ENCODE assay signal across 28 mouse cellular contexts in genomic region chr2:48617141-48617699, GRCm38 (mm10).
DNase-seq lines count a peak whose midpoint lies in the region; ATAC-seq and TF ChIP-seq lines count a peak whose summit lies in the region.
"Had no signal": no experiment of that assay in that cellular context is flagged by ENCODE, and none has a peak within 500 bp of the region (broad histone marks: within the 10 kb centered on the region; RNA-seq: fewer than 3 reads in every experiment).

No protein-coding gene starts in this region.

- peak; percentile 31 for ATAC-seq in common myeloid progenitor, adult 5-6 weeks (replicated peaks; ENCODE audit: low read depth, poor library complexity, severe bottlenecking)
- no peak for ATAC-seq in granulocyte monocyte progenitor cell, adult 5-6 weeks (replicated peaks; ENCODE audit: poor library complexity, severe bottlenecking)
- ATAC-seq: forebrain, embryonic 16.5 days; hindbrain, embryonic 16.5 days; intestine, embryonic 15.5 days had no signal

- H3K4me1 ChIP-seq in CH12.LX (ENCODE audit: control insufficient read depth in 1 of 2, insufficient read depth in 2 of 2) = peaks cover 4 to 33% of the 10 kb centered on the region in 2 experiments; a peak in 3 of 4 replicates
- H3K4me1 ChIP-seq: embryonic facial prominence, embryonic 12.5 days; embryonic facial prominence, embryonic 15.5 days; heart, embryonic 10.5 days; hindbrain, embryonic 10.5 days; hindbrain, embryonic 13.5 days had no signal

- intact Hi-C loops in gastrocnemius, adult 2 months (cut with DNase I) = no loop called here

- no peaks in the 10 kb centered on the region for H3K36me3 ChIP-seq in CH12.LX (replicated peaks in 1 of 2; ENCODE audit: control insufficient read depth in 1 of 2, insufficient read depth in 1 of 2, low read length in 1 of 2)
- H3K36me3 ChIP-seq: embryonic facial prominence, embryonic 12.5 days; embryonic facial prominence, embryonic 15.5 days; heart, embryonic 10.5 days; heart, embryonic 13.5 days; hindbrain, embryonic 10.5 days; hindbrain, embryonic 13.5 days; intestine, embryonic 15.5 days had no signal

- TF ChIP-seq POLR2A in CH12.LX (IDR thresholded peaks at IDR 0.05; ENCODE audit: low read depth, low read length) = no peak

- H3K9me3 ChIP-seq in CH12.LX (replicated peaks; ENCODE audit: low read length) = no peaks in the 10 kb centered on the region
- H3K9me3 ChIP-seq: embryonic facial prominence, embryonic 12.5 days; embryonic facial prominence, embryonic 15.5 days; heart, embryonic 10.5 days; heart, embryonic 13.5 days; hindbrain, embryonic 10.5 days; hindbrain, embryonic 13.5 days; intestine, embryonic 15.5 days had no signal

- no peak for TF ChIP-seq CTCF in gastrocnemius, adult 2 months (IDR thresholded peaks at IDR 0.05)
- TF ChIP-seq CTCF in CH12.LX (conservative IDR thresholded peaks at IDR 0.05 in 1 of 2, IDR thresholded peaks at IDR 0.05 in 1 of 2; ENCODE audit: low read depth in 2 of 2, low read length in 2 of 2) = no peak

- no peak overlapping the region; the same call in 1 of the 2 replicates for H3K9ac ChIP-seq in CH12.LX (ENCODE audit: insufficient read depth, low read depth)
- H3K9ac ChIP-seq: embryonic facial prominence, embryonic 12.5 days; embryonic facial prominence, embryonic 15.5 days; heart, embryonic 13.5 days; hindbrain, embryonic 13.5 days; intestine, embryonic 15.5 days had no signal

- no peaks in the 10 kb centered on the region for H3K27me3 ChIP-seq in CH12.LX (replicated peaks)
- H3K27me3 ChIP-seq: embryonic facial prominence, embryonic 12.5 days; embryonic facial prominence, embryonic 15.5 days; heart, embryonic 13.5 days; hindbrain, embryonic 13.5 days; intestine, embryonic 15.5 days had no signal

- in situ Hi-C loops in CH12.LX (cut with MboI; ENCODE audit: low pct_ligation_motif_present, low pct_unique_long_range_greater_than_20kb, low sequenced_read_pairs) = no loop called here

- no peak overlapping the region for H3K4me3 ChIP-seq in gastrocnemius, adult 2 months
- H3K4me3 ChIP-seq in CH12.LX (replicated peaks in 1 of 3; ENCODE audit: low read depth in 2 of 3, low read length in 2 of 3, poor library complexity in 1 of 3) = no peak overlapping the region
- H3K4me3 ChIP-seq: embryonic facial prominence, embryonic 12.5 days; embryonic facial prominence, embryonic 15.5 days; heart, embryonic 10.5 days; heart, embryonic 13.5 days; hindbrain, embryonic 10.5 days; hindbrain, embryonic 13.5 days; intestine, embryonic 15.5 days had no signal

- peak overlapping the region; percentile 46 for H3K27ac ChIP-seq in gastrocnemius, adult 2 months
- H3K27ac ChIP-seq in CH12.LX (ENCODE audit: insufficient read depth, low read depth) = peak overlapping the region; percentile 26; the same call in 1 of the 2 replicates
- H3K27ac ChIP-seq: embryonic facial prominence, embryonic 12.5 days; embryonic facial prominence, embryonic 15.5 days; heart, embryonic 10.5 days; heart, embryonic 13.5 days; hindbrain, embryonic 10.5 days; hindbrain, embryonic 13.5 days; intestine, embryonic 15.5 days had no signal

- no peak for TF ChIP-seq RAD21 in CH12.LX (IDR thresholded peaks at IDR 0.05; ENCODE audit: low read depth, low read length)

- no peak for TF ChIP-seq EP300 in CH12.LX (IDR thresholded peaks at IDR 0.05; ENCODE audit: low read length)

- no peaks in the 10 kb centered on the region for H3K79me2 ChIP-seq in CH12.LX (replicated peaks; ENCODE audit: control insufficient read depth, extremely low read depth, insufficient read depth, poor library complexity, severe bottlenecking)

- dilution Hi-C loops in CH12.LX (cut with MboI; ENCODE audit: extremely low pct_ligation_motif_present, extremely low pct_unique_long_range_greater_than_20kb, low sequenced_read_pairs) = no loop called here

- H3K4me2 ChIP-seq in CH12.LX (ENCODE audit: insufficient read depth, low read depth, poor library complexity, severe bottlenecking) = no peak overlapping the region
- H3K4me2 ChIP-seq: embryonic facial prominence, embryonic 12.5 days; embryonic facial prominence, embryonic 15.5 days; heart, embryonic 13.5 days; hindbrain, embryonic 13.5 days; intestine, embryonic 15.5 days had no signal

- no peak for DNase-seq in gastrocnemius, adult 2 months
- DNase-seq in gastrocnemius, adult 18-20 months (ENCODE audit: low spot score) = no peak
- DNase-seq in CH12.LX (ENCODE audit: extremely low read depth) (peak; percentile 7), MEL-GATA-1-ER (ENCODE audit: extremely low read depth, low read depth) (peak; percentile 34)
- no peak for DNase-seq in adrenal gland, adult 8-10 months
- DNase-seq in frontal cortex, postnatal 14 days (ENCODE audit: low spot score in 2 of 2) = no peak
- DNase-seq: adrenal gland, adult 2 months; adrenal gland, postnatal 25 days; B cell, adult 2 months; cerebellum, adult 18-20 months; cerebellum, adult 9-10 months; cerebellum, postnatal 14 days; gastrocnemius, postnatal 10 days; gastrocnemius, postnatal 36 days; heart, adult 18-20 months; kidney, adult 11 months; kidney, adult 8-10 months had no signal

TF ChIP-seq in CH12.LX, 34 proteins besides CTCF, POLR2A, EP300 and RAD21:
- no peak for TF ChIP-seq MAX (IDR thresholded peaks at IDR 0.05; ENCODE audit: low read length)
- no peak for TF ChIP-seq NELFE (IDR thresholded peaks at IDR 0.05; ENCODE audit: low read depth, low read length)
- no peak for TF ChIP-seq JUN (IDR thresholded peaks at IDR 0.05; ENCODE audit: insufficient read depth, low read depth, low read length)
- no peak for TF ChIP-seq USF2 (conservative IDR thresholded peaks at IDR 0.05; ENCODE audit: low read depth, low read length)
- no peak for TF ChIP-seq UBTF (IDR thresholded peaks at IDR 0.05; ENCODE audit: low read depth, low read length)
- TF ChIP-seq JUND (conservative IDR thresholded peaks at IDR 0.05; ENCODE audit: low read depth, low read length) = no peak
- TF ChIP-seq ETS1 (conservative IDR thresholded peaks at IDR 0.05; ENCODE audit: low read depth, low read length) = no peak
- no peak for TF ChIP-seq TCF12 (IDR thresholded peaks at IDR 0.05; ENCODE audit: low read depth, low read length)
- TF ChIP-seq CHD2 (IDR thresholded peaks at IDR 0.05; ENCODE audit: low read length) = no peak
- TF ChIP-seq GABPA (IDR thresholded peaks at IDR 0.05; ENCODE audit: insufficient replicate concordance, low read depth, low read length) = no peak
- TF ChIP-seq HCFC1 (IDR thresholded peaks at IDR 0.05; ENCODE audit: low read depth, low read length) = no peak
- TF ChIP-seq BHLHE40 (IDR thresholded peaks at IDR 0.05; ENCODE audit: low read depth, low read length) = no peak
TF ChIP-seq in CH12.LX: peak in this region for 0.

Comparison
In these comparisons a context has a peak if more than half of its experiments do, and no peak if none do; other contexts are left out.
1. DNase-seq: peak in CH12.LX (single experiment) and MEL-GATA-1-ER (single experiment); none in gastrocnemius, adult 2 months (single experiment), gastrocnemius, adult 18-20 months (single experiment), adrenal gland, adult 8-10 months (single experiment) and frontal cortex, postnatal 14 days (0 of 2).